Mouse (Mus musculus) left cerebral cortex, adult 8-10 months (tissue): ENCODE results near the gene Cacfd1. TPM values are rescaled to one million over a fixed set of nuclear protein-coding genes. Genes with fewer than 3 reads are reported as not detected.

Experiments used
- total RNA-seq, 4 experiments: library from RNA; stranded (reverse); gene quantifications; 2 replicates each; pipeline ENCODE4 v1.2.4; 2022

The Cacfd1 gene
- total RNA-seq, 4 experiments from 2014 or later, result 42.4 to 46.5 (median 44.1) TPM

Other genes starting within 250 kb of the Cacfd1 start
- gene Abo, start 144.9 kb upstream of the Cacfd1 start, total RNA-seq, result not detected
- 10 to 100 TPM; 20.4 to 26.5 (median 25.8) TPM for gene Surf6, start 107.0 kb upstream of the Cacfd1 start, total RNA-seq
- 10 to 100 TPM; 46.7 to 55.4 (median 50.1) TPM for gene Med22, start 99.2 kb upstream of the Cacfd1 start, total RNA-seq
- 100 to 1,000 TPM; 215 to 270 (median 238) TPM for gene Rpl7a, start 99.2 kb upstream of the Cacfd1 start, total RNA-seq
- 10 to 100 TPM; 33.1 to 38.0 (median 36.3) TPM for gene Surf2, start 93.6 kb upstream of the Cacfd1 start, total RNA-seq
- gene Surf1, start 93.4 kb upstream of the Cacfd1 start, total RNA-seq, result 100 to 1,000 TPM; 116 to 127 (median 120) TPM
- gene Surf4, start 76.0 kb upstream of the Cacfd1 start, total RNA-seq, result 10 to 100 TPM; 46.2 to 51.8 (median 49.9) TPM
- under 1 TPM in 2 of 4 experiments, not detected in 2; 0.16 to 0.42 TPM for gene Stkld1, start 75.9 kb upstream of the Cacfd1 start, total RNA-seq
- gene Rexo4, start 45.5 kb upstream of the Cacfd1 start, total RNA-seq, result 10 to 100 TPM; 43.4 to 54.7 (median 46.8) TPM
- gene Adamts13, start 36.5 kb upstream of the Cacfd1 start, total RNA-seq, result 1 to 10 TPM; 1.2 to 1.6 (median 1.4) TPM
- gene Slc2a6, start 18.1 kb downstream of the Cacfd1 start, total RNA-seq, result 10 to 100 TPM; 21.1 to 28.3 (median 27.8) TPM
- gene Mymk, start 62.3 kb downstream of the Cacfd1 start, total RNA-seq, result 1 to 10 TPM in 2 of 4 experiments, under 1 TPM in 2; 0.44 to 1.5 (median 1.2) TPM
- 10 to 100 TPM; 12.6 to 18.4 (median 15.6) TPM for gene Adamtsl2, start 69.5 kb downstream of the Cacfd1 start, total RNA-seq
- 100 to 1,000 TPM in 1 of 4 experiments, 10 to 100 TPM in 3; 95.8 to 105 (median 98.8) TPM for gene Fam163b, start 132.6 kb downstream of the Cacfd1 start, total RNA-seq
- under 1 TPM; 0.20 to 0.53 (median 0.43) TPM for gene Dbh, start 155.3 kb downstream of the Cacfd1 start, total RNA-seq
- 10 to 100 TPM in 1 of 4 experiments, 1 to 10 TPM in 3; 8.0 to 12.6 (median 9.3) TPM for gene Sardh, start 238.4 kb downstream of the Cacfd1 start, total RNA-seq